Mouse (Mus musculus) bone marrow, adult 2 months (tissue): ENCODE results near the gene Tent4a.

Experiments used
- CTCF ChIP-seq: fragments of 200-500 bp; IDR thresholded peaks from 2 replicates; pipeline ENCODE4 v1.5.1; 2011; ENCODE audit warnings: low read length, control low read depth; ENCODE audit not compliant: control insufficient read depth, insufficient read depth
- POLR2A ChIP-seq: fragments of 200-500 bp; IDR thresholded peaks from 2 replicates; pipeline ENCODE4 v1.6.1; 2011; ENCODE audit warnings: low read depth, mild to moderate bottlenecking, control low read depth, low read length, borderline replicate concordance; ENCODE audit not compliant: control insufficient read depth

DNA sequence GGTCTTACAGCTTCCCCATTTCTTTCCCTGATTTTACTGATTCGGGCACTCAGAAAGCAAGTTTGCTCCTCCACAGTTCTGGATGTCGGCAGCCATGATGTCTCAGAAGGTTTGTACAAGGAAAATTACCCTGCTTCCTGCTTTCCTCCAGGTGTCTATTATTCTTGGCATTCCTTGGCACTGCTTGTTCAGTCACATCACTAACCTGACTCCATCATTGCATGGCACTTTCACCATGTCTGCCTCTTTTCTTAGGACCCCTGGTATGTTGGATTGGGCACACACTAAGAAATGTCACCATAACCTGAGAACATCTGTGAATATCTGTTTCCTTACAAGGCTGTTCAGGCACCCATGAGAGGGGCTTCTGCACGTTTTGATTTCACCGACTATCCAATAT is 1.6 kb upstream of the Tent4a start:
- TF ChIP-seq POLR2A: no peak
- TF ChIP-seq CTCF: no peak
